Mouse (Mus musculus): Measurements from ENCODE around the gene Ric8a. TPM values are rescaled to one million over a fixed set of nuclear protein-coding genes. Genes with fewer than 3 reads are reported as not detected.

Gene Ric8a
- polyA plus RNA-seq (2015; fragmentation: Nextera tagmentation; extraction: Ambion mirVana): 40.2 and 42.3 TPM in 2 replicates

GRCm38 (mm10) chr7:140856785-140857549 lies at the start of gene Ric8a:
TSS of gene Ric8a (plus strand) at chr7:140856957.

GRCm38 (mm10) chr7:140821653-140822329 lies 35.0 kb upstream of the Ric8a start, which contains the start of gene Zfp941:
TSS of gene Zfp941 (minus strand) at chr7:140822178.

GRCm38 (mm10) chr7:140834968-140835757 lies 21.6 kb upstream of the Ric8a start, which contains the start of gene Urah:
TSS of gene Urah (plus strand) at chr7:140835018.

GRCm38 (mm10) chr7:140844905-140845665 lies 11.7 kb upstream of the Ric8a start, which contains the start of gene Scgb1c1:
TSS of gene Scgb1c1 (plus strand) at chr7:140845547.

GRCm38 (mm10) chr7:140847755-140848580 lies 8.8 kb upstream of the Ric8a start, which contains the start of gene Odf3:
TSS of gene Odf3 (plus strand) at chr7:140847805.

GRCm38 (mm10) chr7:140855860-140856784 lies 635 bp upstream of the Ric8a start, which contains the start of gene Gm45785:
TSS of gene Gm45785 (minus strand) at chr7:140856331.

GRCm38 (mm10) chr7:140857550-140858505 lies 1.1 kb downstream of the Ric8a start, which contains the start of gene Bet1l:
TSS of gene Bet1l (minus strand) at chr7:140857577.

GRCm38 (mm10) chr7:140881696-140882468 lies 25.1 kb downstream of the Ric8a start, which contains the start of the genes Psmd13 and Sirt3:
TSS of gene Psmd13 (plus strand) at chr7:140881968.
TSS of gene Sirt3 (minus strand) at chr7:140882309.

GRCm38 (mm10) chr7:140900220-140900619 lies 43.5 kb downstream of the Ric8a start, which contains the start of gene Cox8b:
TSS of gene Cox8b (minus strand) at chr7:140900446.

Other genes starting within 250 kb of the Ric8a start
- gene Olfr61, start 228.0 kb upstream of the Ric8a start, polyA plus RNA-seq (2015; fragmentation: Nextera tagmentation; extraction: Ambion mirVana): not detected in 2 replicates
- gene Olfr53, start 210.5 kb upstream of the Ric8a start, polyA plus RNA-seq (2015; fragmentation: Nextera tagmentation; extraction: Ambion mirVana): not detected in 2 replicates
- not detected in 2 replicates for gene Olfr539, start 197.0 kb upstream of the Ric8a start, polyA plus RNA-seq (2015; fragmentation: Nextera tagmentation; extraction: Ambion mirVana)
- gene Olfr45, start 175.0 kb upstream of the Ric8a start, polyA plus RNA-seq (2015; fragmentation: Nextera tagmentation; extraction: Ambion mirVana): not detected in 2 replicates
- gene Olfr541, start 159.7 kb upstream of the Ric8a start, polyA plus RNA-seq (2015; fragmentation: Nextera tagmentation; extraction: Ambion mirVana): not detected in 2 replicates
- 0.29 and 13.1 TPM in 2 replicates for gene Cyp2e1, start 93.2 kb upstream of the Ric8a start, polyA plus RNA-seq (2015; fragmentation: Nextera tagmentation; extraction: Ambion mirVana)
- 0.21 TPM in 1 of 2 replicates, not detected in the other for gene Syce1, start 69.1 kb upstream of the Ric8a start, polyA plus RNA-seq (2015; fragmentation: Nextera tagmentation; extraction: Ambion mirVana)
- 0.11 and 0.14 TPM in 2 replicates for gene Zfp941, start 34.8 kb upstream of the Ric8a start, polyA plus RNA-seq (2015; fragmentation: Nextera tagmentation; extraction: Ambion mirVana)
- 5.0 TPM in 1 of 2 replicates, not detected in the other for gene Urah, start 21.9 kb upstream of the Ric8a start, polyA plus RNA-seq (2015; fragmentation: Nextera tagmentation; extraction: Ambion mirVana)
- not detected in 2 replicates for gene Scgb1c1, start 11.4 kb upstream of the Ric8a start, polyA plus RNA-seq (2015; fragmentation: Nextera tagmentation; extraction: Ambion mirVana)
- gene Odf3, start 9.2 kb upstream of the Ric8a start, polyA plus RNA-seq (2015; fragmentation: Nextera tagmentation; extraction: Ambion mirVana): not detected in 2 replicates
- not detected in 2 replicates for gene Gm45785, start 626 bp upstream of the Ric8a start, polyA plus RNA-seq (2015; fragmentation: Nextera tagmentation; extraction: Ambion mirVana)
- 35.0 and 37.4 TPM in 2 replicates for gene Bet1l, start 620 bp downstream of the Ric8a start, polyA plus RNA-seq (2015; fragmentation: Nextera tagmentation; extraction: Ambion mirVana)
- gene Psmd13, start 25.0 kb downstream of the Ric8a start, polyA plus RNA-seq (2015; fragmentation: Nextera tagmentation; extraction: Ambion mirVana): 170 and 182 TPM in 2 replicates
- gene Sirt3, start 25.4 kb downstream of the Ric8a start, polyA plus RNA-seq (2015; fragmentation: Nextera tagmentation; extraction: Ambion mirVana): 28.6 and 32.3 TPM in 2 replicates
- gene Cox8b, start 43.5 kb downstream of the Ric8a start, polyA plus RNA-seq (2015; fragmentation: Nextera tagmentation; extraction: Ambion mirVana): 998 and 1,212 TPM in 2 replicates
- gene Nlrp6, start 63.9 kb downstream of the Ric8a start, polyA plus RNA-seq (2015; fragmentation: Nextera tagmentation; extraction: Ambion mirVana): 0.02 and 0.06 TPM in 2 replicates
- 8.7 and 9.2 TPM in 2 replicates for gene Pgghg, start 84.4 kb downstream of the Ric8a start, polyA plus RNA-seq (2015; fragmentation: Nextera tagmentation; extraction: Ambion mirVana)
- 1.2 and 2.4 TPM in 2 replicates for gene Ifitm5, start 93.3 kb downstream of the Ric8a start, polyA plus RNA-seq (2015; fragmentation: Nextera tagmentation; extraction: Ambion mirVana)
- not detected in 2 replicates for gene Gm45717, start 99.0 kb downstream of the Ric8a start, polyA plus RNA-seq (2015; fragmentation: Nextera tagmentation; extraction: Ambion mirVana)
- 680 and 694 TPM in 2 replicates for gene Ifitm2, start 99.0 kb downstream of the Ric8a start, polyA plus RNA-seq (2015; fragmentation: Nextera tagmentation; extraction: Ambion mirVana)
- gene Ifitm1, start 110.3 kb downstream of the Ric8a start, polyA plus RNA-seq (2015; fragmentation: Nextera tagmentation; extraction: Ambion mirVana): 12.1 and 16.9 TPM in 2 replicates
- 250 and 252 TPM in 2 replicates for gene Ifitm3, start 153.8 kb downstream of the Ric8a start, polyA plus RNA-seq (2015; fragmentation: Nextera tagmentation; extraction: Ambion mirVana)
- gene Ifitm6, start 161.0 kb downstream of the Ric8a start, polyA plus RNA-seq (2015; fragmentation: Nextera tagmentation; extraction: Ambion mirVana): 0.56 and 1.0 TPM in 2 replicates
- gene Gm17387, start 172.2 kb downstream of the Ric8a start, polyA plus RNA-seq (2015; fragmentation: Nextera tagmentation; extraction: Ambion mirVana): not detected in 2 replicates
- gene B4galnt4, start 204.1 kb downstream of the Ric8a start, polyA plus RNA-seq (2015; fragmentation: Nextera tagmentation; extraction: Ambion mirVana): 0.56 TPM in 1 of 2 replicates, not detected in the other
- gene Pkp3, start 221.3 kb downstream of the Ric8a start, polyA plus RNA-seq (2015; fragmentation: Nextera tagmentation; extraction: Ambion mirVana): 0.46 and 4.1 TPM in 2 replicates
- gene Sigirr, start 243.6 kb downstream of the Ric8a start, polyA plus RNA-seq (2015; fragmentation: Nextera tagmentation; extraction: Ambion mirVana): 2.8 and 3.8 TPM in 2 replicates